Mouse (Mus musculus) forelimb bud, embryonic 11.5 days (tissue): Measurements from ENCODE around the gene Olfr680-ps1.
"Not testable (repeated sequence)": the region's sequence is repeated elsewhere in the genome, so short reads cannot be mapped to it uniquely, and the experiment has no call there.

Source experiments
- DNase-seq: peaks from one replicate; pipeline ENCODE4 v3.0.0-alpha.2; 2012; ENCODE audit warnings: low read depth, low spot score

The Olfr680-ps1 gene

GRCm38 (mm10) chr7:105092717-105093116, at the start of gene Olfr680-ps1:
Gene Olfr680-ps1 (minus strand): TSS chr7:105092817.
- not testable (repeated sequence) for DNase-seq

DNA sequence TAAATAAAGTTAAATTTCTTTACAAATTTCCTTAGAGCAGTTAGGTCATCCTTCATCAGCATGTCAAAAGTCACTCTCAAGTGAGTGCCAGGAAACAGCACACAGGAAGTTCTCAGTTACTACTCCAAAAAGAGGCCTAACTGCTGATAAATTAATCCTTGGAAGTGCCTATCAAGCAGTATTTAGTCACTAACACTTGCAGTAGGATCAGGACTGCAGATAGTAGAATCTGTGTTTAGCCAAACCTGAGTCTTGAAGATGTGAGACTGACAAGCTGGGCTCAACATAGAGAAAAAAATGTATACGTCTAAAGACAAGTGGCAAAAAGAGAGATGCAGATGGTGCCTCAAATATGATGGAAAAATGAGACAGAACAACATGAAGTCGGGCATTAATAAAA, 48.7 kb upstream of the Olfr680-ps1 start:
- DNase-seq: no peak

- no peak for DNase-seq
Measured at GRCm38 (mm10) chr7:105116536-105116935, 23.9 kb upstream of the Olfr680-ps1 start, which contains the start of gene Olfr681. Gene Olfr681 (plus strand): TSS chr7:105116836.

- DNase-seq: no peak
Measured at GRCm38 (mm10) chr7:105080905-105081304, 11.7 kb downstream of the Olfr680-ps1 start, which contains the start of gene Olfr679. Gene Olfr679 (plus strand): TSS chr7:105081205.

- DNase-seq: no peak
Measured at GRCm38 (mm10) chr7:105064175-105064574, 28.4 kb downstream of the Olfr680-ps1 start, which contains the start of gene Olfr678. Gene Olfr678 (plus strand): TSS chr7:105064475.

DNA sequence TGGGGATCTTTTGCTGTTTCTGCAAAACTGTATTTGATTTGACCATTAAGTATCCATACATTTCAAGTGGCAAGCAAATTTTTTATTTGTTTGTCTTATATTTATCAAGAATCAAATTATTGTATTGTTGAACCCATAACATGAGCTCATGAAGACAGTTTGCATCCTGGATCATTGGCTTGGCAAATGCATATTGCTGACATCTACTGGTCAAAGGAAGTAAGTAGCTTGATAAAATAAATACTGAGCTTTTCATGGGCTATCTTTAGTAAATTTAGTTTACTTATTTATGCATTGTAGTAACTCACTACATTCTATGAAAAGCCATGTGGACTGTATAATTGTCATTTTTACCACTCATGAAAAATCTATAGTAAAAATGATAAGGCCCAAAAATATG, 33.7 kb downstream of the Olfr680-ps1 start:
- DNase-seq: no peak
